Mouse (Mus musculus) heart, adult 10 weeks (tissue): ENCODE data around the gene Olfr729. TPM values are rescaled to one million over a fixed set of nuclear protein-coding genes. Genes with fewer than 3 reads are reported as not detected.

Experiments used
- polyA plus RNA-seq: library from polyadenylated mRNA; stranded (reverse); fragments of 350-450 nt; fragmentation: Illumina TruSeq; extraction: RNeasy Lipid Tissue Mini Kit (QIAGEN cat#74804); gene quantifications from one replicate; pipeline ENCODE4 v1.2.3, GENCODE M21; 2014; ENCODE audit warnings: low read depth, low replicate concordance

Olfr729 gene
- not detected for polyA plus RNA-seq

DNA sequence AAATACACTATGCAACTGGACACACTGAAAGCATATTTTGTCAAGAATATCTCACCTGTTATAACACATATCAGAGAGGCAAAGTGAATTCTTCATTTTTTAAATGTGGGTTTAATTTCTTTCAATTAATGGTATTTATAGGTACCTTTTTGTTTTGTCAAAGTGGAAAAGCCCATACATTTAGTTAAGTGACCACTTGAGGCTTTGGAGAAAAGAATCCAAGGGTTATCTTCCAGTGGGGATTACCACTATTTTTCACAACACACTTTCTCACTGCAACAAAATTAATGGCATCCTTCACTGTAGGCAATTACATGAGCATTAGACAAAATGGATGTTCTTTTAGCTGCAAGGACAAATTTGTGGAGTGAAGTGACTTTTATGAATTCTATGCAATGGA lies at the start of gene Olfr729:
Gene Olfr729 (minus strand): TSS at position 101 of the 400 bp plus-strand sequence.

DNA sequence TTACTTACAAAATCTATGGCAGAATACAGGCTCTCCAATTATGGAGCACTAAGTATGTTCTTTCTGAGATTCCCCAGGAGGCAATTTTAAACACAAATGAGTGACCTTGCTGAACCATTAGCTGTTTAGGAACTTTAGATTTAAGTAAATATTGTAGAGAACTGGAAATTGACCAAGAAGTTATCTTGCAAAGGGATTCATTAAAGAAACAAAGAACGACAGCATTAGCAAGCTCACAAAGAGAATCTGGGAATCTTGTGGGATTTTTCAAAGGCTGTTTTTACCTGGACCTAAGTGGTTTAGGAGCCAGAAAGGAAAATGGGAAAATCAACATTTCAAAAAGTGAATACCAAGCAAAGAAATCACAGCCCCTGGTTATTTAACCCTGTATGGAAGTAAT lies 35.4 kb upstream of the Olfr729 start, which contains the start of gene Olfr730:
Gene Olfr730 (minus strand): TSS at position 101 of the 400 bp plus-strand sequence.

DNA sequence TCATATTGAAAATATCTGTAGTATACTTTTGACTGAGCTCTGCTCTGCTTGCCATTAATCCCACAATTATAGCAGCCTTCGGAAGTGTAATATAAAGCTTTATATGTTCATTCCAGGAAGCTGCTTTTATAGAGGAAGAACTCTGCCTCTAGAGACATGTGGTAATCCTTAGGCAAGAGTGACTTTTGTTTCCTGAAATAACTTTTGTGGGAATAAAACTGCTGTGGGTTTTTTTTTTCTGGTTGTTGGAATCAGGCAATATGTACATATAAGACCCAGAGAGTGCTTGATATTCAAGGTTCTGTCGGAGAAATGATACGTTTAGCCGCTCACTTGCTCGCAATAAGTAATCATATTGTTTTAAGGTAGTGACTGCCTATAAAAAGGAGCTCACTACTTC lies 10.1 kb downstream of the Olfr729 start, which contains the start of gene Olfr728:
Gene Olfr728 (minus strand): TSS at position 101 of the 400 bp plus-strand sequence.

DNA sequence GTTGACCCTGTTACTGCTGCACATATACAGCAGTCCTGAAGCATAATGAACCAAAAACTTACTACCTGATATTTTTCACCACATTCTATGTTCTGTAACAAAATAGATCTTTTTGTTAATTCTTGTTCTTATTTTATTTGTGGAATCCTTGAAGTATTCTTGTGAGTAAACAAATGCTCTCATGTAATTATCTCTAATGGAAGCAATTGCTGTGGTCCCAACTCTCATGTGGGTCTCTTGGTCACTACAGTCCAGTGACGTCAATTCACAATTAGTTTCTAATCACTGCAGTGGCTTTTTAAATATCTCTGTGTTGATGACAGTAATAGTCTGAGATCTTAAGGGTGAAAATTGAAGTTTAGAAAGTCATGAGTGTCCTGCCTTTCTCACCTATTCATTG lies 29.8 kb downstream of the Olfr729 start, which contains the start of gene Olfr727:
Gene Olfr727 (plus strand): TSS at position 301 of the 400 bp plus-strand sequence.

Other genes starting within 250 kb of the Olfr729 start
- not detected for gene Olfr723, start 221.1 kb downstream of the Olfr729 start, polyA plus RNA-seq
- gene Olfr724, start 189.6 kb downstream of the Olfr729 start, polyA plus RNA-seq = not detected
- gene Olfr725, start 112.5 kb downstream of the Olfr729 start, polyA plus RNA-seq = not detected
- not detected for gene Olfr726, start 62.0 kb downstream of the Olfr729 start, polyA plus RNA-seq
- not detected for gene Olfr727, start 29.7 kb downstream of the Olfr729 start, polyA plus RNA-seq
- gene Olfr728, start 10.2 kb downstream of the Olfr729 start, polyA plus RNA-seq = not detected
- not detected for gene Olfr730, start 35.3 kb upstream of the Olfr729 start, polyA plus RNA-seq
- not detected for gene Olfr731, start 89.0 kb upstream of the Olfr729 start, polyA plus RNA-seq
- gene Olfr732, start 131.3 kb upstream of the Olfr729 start, polyA plus RNA-seq = not detected
- not detected for gene Olfr733, start 148.6 kb upstream of the Olfr729 start, polyA plus RNA-seq
- not detected for gene Olfr734, start 173.9 kb upstream of the Olfr729 start, polyA plus RNA-seq
- not detected for gene Olfr735, start 196.0 kb upstream of the Olfr729 start, polyA plus RNA-seq
- not detected for gene Tlr11, start 205.0 kb upstream of the Olfr729 start, polyA plus RNA-seq
- gene Olfr736, start 228.3 kb upstream of the Olfr729 start, polyA plus RNA-seq = not detected